Mouse (Mus musculus) cortical plate, adult 2 months (tissue): ENCODE results near the gene Fbxl17. TPM values are rescaled to one million over a fixed set of nuclear protein-coding genes. Genes with fewer than 3 reads are reported as not detected.

Experiments
- H3K27ac ChIP-seq: fragments of 200-500 bp; 2 replicates; pipeline ENCODE4 v1.5.1; 2012; ENCODE audit warnings: low read length, control low read depth, inconsistent platforms; ENCODE audit not compliant: insufficient read depth
- H3K4me1 ChIP-seq: fragments of 200-500 bp; 2 replicates; pipeline ENCODE4 v1.6.1; 2011; ENCODE audit warnings: low read length; ENCODE audit not compliant: control insufficient read depth, insufficient read depth
- H3K4me3 ChIP-seq: fragments of 200-500 bp; 2 replicates; pipeline ENCODE4 v1.5.1; 2011; ENCODE audit warnings: mild to moderate bottlenecking, low read length, control low read depth; ENCODE audit not compliant: insufficient read depth
- CTCF ChIP-seq: fragments of 200-500 bp; IDR thresholded peaks from 2 replicates; pipeline ENCODE4 v1.5.1; 2011; ENCODE audit warnings: mild to moderate bottlenecking, control low read depth, low read length; ENCODE audit not compliant: insufficient read depth; ENCODE audit errors: extremely low read depth
- POLR2A ChIP-seq: fragments of 200-500 bp; IDR thresholded peaks from 2 replicates; pipeline ENCODE4 v1.6.1; 2011; ENCODE audit warnings: mild to moderate bottlenecking, low read length, control low read depth; ENCODE audit not compliant: insufficient read depth; ENCODE audit errors: extremely low read depth
- polyA plus RNA-seq: library from polyadenylated mRNA; depleted of rRNA; stranded (reverse); fragments of >200 nt; gene quantifications from 2 replicates; pipeline ENCODE4 v1.2.3, GENCODE M21; 2012

The Fbxl17 gene
- polyA plus RNA-seq, 1 experiment = 28.9 TPM

GRCm38 (mm10) chr17:63033141-63033540, 466.7 kb downstream of the Fbxl17 start:
- Histone ChIP-seq H3K4me3 (no peak overlapping the region), H3K27ac (no peak overlapping the region), H3K4me1 (no peaks in the 10 kb centered on the region)
- TF ChIP-seq POLR2A (no peak), CTCF (no peak)

- no peak for TF ChIP-seq POLR2A
- no peak overlapping the region for H3K27ac ChIP-seq
- peaks cover 2% of the 10 kb centered on the region; the same call in 1 of the 2 replicates for H3K4me1 ChIP-seq
- H3K4me3 ChIP-seq = no peak overlapping the region
These were observed 470.7 kb downstream of the Fbxl17 start for GRCm38 (mm10) chr17:63029105-63029504.

- Histone ChIP-seq H3K4me3 (no peak overlapping the region), H3K4me1 (peaks cover 2% of the 10 kb centered on the region; the same call in 1 of the 2 replicates), H3K27ac (no peak overlapping the region)
- TF ChIP-seq CTCF (no peak), POLR2A (no peak)
These were observed 474.6 kb downstream of the Fbxl17 start for GRCm38 (mm10) chr17:63025238-63025637.

- no peak overlapping the region for H3K4me3 ChIP-seq
- H3K27ac ChIP-seq = no peak overlapping the region
- no peaks in the 10 kb centered on the region for H3K4me1 ChIP-seq
- TF ChIP-seq CTCF = no peak
- no peak for TF ChIP-seq POLR2A
These were observed 482.1 kb downstream of the Fbxl17 start for GRCm38 (mm10) chr17:63017605-63018167.

- TF ChIP-seq CTCF (no peak), POLR2A (no peak)
- Histone ChIP-seq H3K27ac (peak overlapping the region; percentile 12; the same call in 1 of the 2 replicates), H3K4me1 (peaks cover 2% of the 10 kb centered on the region), H3K4me3 (no peak overlapping the region)
These were observed 487.3 kb downstream of the Fbxl17 start for GRCm38 (mm10) chr17:63012571-63012923.

- no peak for TF ChIP-seq POLR2A
- peaks cover 2% of the 10 kb centered on the region for H3K4me1 ChIP-seq
- peak overlapping the region; percentile 50; the same call in 1 of the 2 replicates for H3K27ac ChIP-seq
- H3K4me3 ChIP-seq = no peak overlapping the region
These were observed 487.8 kb downstream of the Fbxl17 start for GRCm38 (mm10) chr17:63011893-63012570.

- no peak overlapping the region for H3K27ac ChIP-seq
- TF ChIP-seq CTCF (no peak), POLR2A (no peak)
- H3K4me1 ChIP-seq = peaks cover 2% of the 10 kb centered on the region
- H3K4me3 ChIP-seq = no peak overlapping the region
These were observed 489.0 kb downstream of the Fbxl17 start for GRCm38 (mm10) chr17:63010830-63011229.

GRCm38 (mm10) chr17:63008788-63009187, 491.0 kb downstream of the Fbxl17 start:
- TF ChIP-seq CTCF = no peak
- no peak for TF ChIP-seq POLR2A
- H3K4me1 ChIP-seq = peaks cover 2% of the 10 kb centered on the region
- H3K4me3 ChIP-seq = no peak overlapping the region
- H3K27ac ChIP-seq = no peak overlapping the region

GRCm38 (mm10) chr17:63008277-63008676, 491.5 kb downstream of the Fbxl17 start:
- no peak for TF ChIP-seq CTCF
- Histone ChIP-seq H3K4me1 (peaks cover 2% of the 10 kb centered on the region), H3K4me3 (no peak overlapping the region), H3K27ac (no peak overlapping the region)

- no peak overlapping the region for H3K4me3 ChIP-seq
- TF ChIP-seq CTCF = no peak
- no peak for TF ChIP-seq POLR2A
- no peak overlapping the region for H3K27ac ChIP-seq
- H3K4me1 ChIP-seq = peaks cover 2% of the 10 kb centered on the region
These were observed 491.9 kb downstream of the Fbxl17 start for GRCm38 (mm10) chr17:63007876-63008275.
